Mouse (Mus musculus): ENCODE measurements around the gene Cphx2. TPM values are rescaled to one million over a fixed set of nuclear protein-coding genes. Genes with fewer than 3 reads are reported as not detected.

Cphx2 gene
- polyA plus RNA-seq (2012; rRNA removed; ENCODE audit: low replicate concordance), result not detected in 2 replicates

GRCm38 (mm10) chr14:26081216-26081615, at the start of gene Cphx2:
TSS of gene Cphx2 (plus strand) at chr14:26081516.

GRCm38 (mm10) chr14:26042611-26043010, 38.7 kb upstream of the Cphx2 start, which contains the start of gene Gm9780:
TSS of gene Gm9780 (minus strand) at chr14:26042711.

DNA sequence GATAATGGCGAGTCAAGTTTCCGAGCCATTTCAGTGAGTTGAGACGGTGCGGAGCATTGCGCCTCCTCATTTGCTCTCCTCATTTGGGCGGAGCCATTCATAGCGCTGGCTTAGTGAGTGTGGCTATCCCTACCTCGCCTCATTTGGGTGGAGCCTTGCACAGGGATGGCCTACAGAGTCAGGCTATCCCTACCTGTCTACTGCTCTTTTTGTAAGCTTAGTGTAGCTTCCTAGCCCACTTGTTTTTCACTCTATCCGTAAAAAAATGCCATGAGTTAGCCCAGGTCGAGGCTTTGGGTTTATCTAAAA, 14.0 kb upstream of the Cphx2 start, which contains the start of gene Tmem254c:
Tmem254c (minus strand) TSS at position 31 of the 309 bp plus-strand sequence.

DNA sequence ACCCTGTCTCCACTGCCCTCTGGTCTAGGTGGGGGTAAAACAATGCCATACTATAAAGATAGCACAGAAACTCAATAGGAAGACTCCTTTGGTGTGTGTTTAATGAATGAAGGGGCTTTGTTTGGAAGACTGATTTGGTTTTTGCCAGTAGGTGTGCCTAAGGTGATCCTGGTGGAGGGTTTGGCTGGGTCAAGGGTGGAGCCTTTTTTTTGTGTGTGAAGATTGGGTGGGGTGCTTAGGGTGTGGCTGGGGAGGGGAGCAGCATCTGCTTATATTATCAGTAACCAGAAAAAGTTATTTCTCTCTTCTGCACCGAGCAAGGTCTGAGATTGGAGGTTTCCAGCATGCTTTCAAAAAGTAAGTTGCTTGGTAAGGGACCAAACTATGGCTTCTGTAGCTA, 681 bp downstream of the Cphx2 start, which contains the start of gene Cphx3:
Cphx3 (plus strand) TSS at position 301 of the 400 bp plus-strand sequence.

DNA sequence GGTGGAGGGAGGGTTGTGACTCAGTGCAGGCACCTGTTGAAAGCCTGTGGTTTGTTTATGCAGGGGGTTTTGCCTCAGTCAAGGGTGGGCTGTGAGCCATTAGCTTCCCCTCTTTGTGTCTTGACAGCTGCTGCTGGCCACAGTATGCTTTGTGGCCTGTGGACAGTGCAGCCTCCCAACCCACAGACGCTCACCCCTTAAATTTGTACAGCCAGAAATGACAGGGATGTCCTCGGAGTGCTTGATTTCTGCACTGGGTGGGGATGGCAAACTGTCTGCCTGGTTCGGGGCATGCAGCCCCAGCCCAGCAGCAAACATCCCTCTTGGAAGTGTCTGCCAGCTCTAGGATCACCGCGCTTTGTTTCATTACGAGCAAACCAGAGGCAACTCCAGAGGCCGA, 36.8 kb downstream of the Cphx2 start, which contains the start of gene Duxbl2:
Duxbl2 (plus strand) TSS at position 200 of the 400 bp plus-strand sequence.

Other genes with a start within 250 kb of the Cphx2 start
- 155 and 185 TPM in 2 replicates for gene Anxa11, start 239.4 kb upstream of the Cphx2 start, polyA plus RNA-seq (2012; rRNA removed; ENCODE audit: low replicate concordance)
- not detected in 2 replicates for gene Plac9a, start 178.4 kb upstream of the Cphx2 start, polyA plus RNA-seq (2012; rRNA removed; ENCODE audit: low replicate concordance)
- gene Tmem254a, start 153.8 kb upstream of the Cphx2 start, polyA plus RNA-seq (2012; rRNA removed; ENCODE audit: low replicate concordance), result 9.5 and 17.0 TPM in 2 replicates
- 0.07 TPM in 1 of 2 replicates, not detected in the other for gene Cphx1, start 143.2 kb upstream of the Cphx2 start, polyA plus RNA-seq (2012; rRNA removed; ENCODE audit: low replicate concordance)
- 0.13 and 0.39 TPM in 2 replicates for gene Duxbl1, start 102.9 kb upstream of the Cphx2 start, polyA plus RNA-seq (2012; rRNA removed; ENCODE audit: low replicate concordance)
- gene Gm9780, start 38.8 kb upstream of the Cphx2 start, polyA plus RNA-seq (2012; rRNA removed; ENCODE audit: low replicate concordance), result 53.7 and 61.9 TPM in 2 replicates
- gene Tmem254c, start 14.2 kb upstream of the Cphx2 start, polyA plus RNA-seq (2012; rRNA removed; ENCODE audit: low replicate concordance), result 22.5 and 26.5 TPM in 2 replicates
- gene Cphx3, start 781 bp downstream of the Cphx2 start, polyA plus RNA-seq (2012; rRNA removed; ENCODE audit: low replicate concordance), result not detected in 2 replicates
- gene Duxbl2, start 36.8 kb downstream of the Cphx2 start, polyA plus RNA-seq (2012; rRNA removed; ENCODE audit: low replicate concordance), result not detected in 2 replicates
- gene Plac9b, start 101.0 kb downstream of the Cphx2 start, polyA plus RNA-seq (2012; rRNA removed; ENCODE audit: low replicate concordance), result 6.2 and 10.2 TPM in 2 replicates
- gene Tmem254b, start 125.5 kb downstream of the Cphx2 start, polyA plus RNA-seq (2012; rRNA removed; ENCODE audit: low replicate concordance), result 15.7 and 17.5 TPM in 2 replicates
- not detected in 2 replicates for gene Duxbl3, start 176.4 kb downstream of the Cphx2 start, polyA plus RNA-seq (2012; rRNA removed; ENCODE audit: low replicate concordance)